Mouse (Mus musculus): ENCODE data around the gene Obscn.

Obscn gene

GRCm38 (mm10) chr11:59044703-59045330, 91.4 kb downstream of the Obscn start:
- no peak for DNase-seq

GRCm38 (mm10) chr11:59029003-59029402, 107.2 kb downstream of the Obscn start:
- no peak for DNase-seq

GRCm38 (mm10) chr11:59026411-59026810, 109.8 kb downstream of the Obscn start:
- DNase-seq = no peak

- no peak for DNase-seq
Measured at GRCm38 (mm10) chr11:59015052-59015451, 121.2 kb downstream of the Obscn start.

GRCm38 (mm10) chr11:59002327-59003079, 133.7 kb downstream of the Obscn start:
- no peak for DNase-seq

DNA sequence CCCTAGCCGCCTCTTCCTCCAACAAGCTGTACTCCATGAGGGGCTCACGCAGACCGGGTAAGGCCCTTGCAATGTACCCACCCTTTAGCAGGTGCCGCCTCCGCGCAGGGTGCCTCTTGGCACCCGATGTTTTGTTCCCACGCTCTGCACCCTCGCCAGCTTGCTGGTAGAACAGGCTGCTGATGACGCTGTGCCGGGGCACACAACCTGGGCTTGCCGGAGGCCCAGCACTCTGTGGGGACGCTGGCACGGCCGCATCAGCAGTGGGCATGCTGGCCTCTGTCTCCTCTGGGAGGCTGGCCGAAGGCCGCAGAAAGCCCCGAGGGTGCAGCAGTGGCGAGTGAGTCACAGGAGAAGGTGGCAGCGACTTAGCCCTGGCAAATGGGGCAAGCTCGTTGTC, 135.6 kb downstream of the Obscn start:
- DNase-seq = no peak

GRCm38 (mm10) chr11:58999830-59000229, 136.4 kb downstream of the Obscn start:
- DNase-seq = no peak

GRCm38 (mm10) chr11:58999158-58999557, 137.0 kb downstream of the Obscn start:
- no peak for DNase-seq

DNA sequence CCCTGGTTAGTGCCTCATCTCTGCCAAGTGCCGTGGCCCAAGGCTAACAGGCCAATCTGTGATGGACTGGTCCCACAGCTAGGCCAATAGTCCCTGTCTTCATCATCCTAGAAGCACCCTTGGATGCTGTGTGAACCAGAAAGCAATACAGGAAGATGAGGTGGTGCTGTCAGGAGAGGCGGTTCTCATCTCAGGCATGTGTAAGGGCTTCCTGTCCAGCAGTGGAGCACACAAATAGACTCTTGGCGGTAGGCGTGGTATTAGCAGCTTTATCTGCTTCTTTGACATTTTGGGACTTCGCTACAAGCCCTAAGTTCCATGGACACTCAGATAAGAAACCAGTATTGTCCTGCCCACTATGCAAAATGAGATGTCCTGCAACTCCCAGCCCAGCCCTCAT, 138.7 kb downstream of the Obscn start:
- DNase-seq = no peak

GRCm38 (mm10) chr11:58995807-58996370, 140.3 kb downstream of the Obscn start:
- no peak for DNase-seq

GRCm38 (mm10) chr11:58995061-58995806, 141.0 kb downstream of the Obscn start:
- DNase-seq = no peak

DNA sequence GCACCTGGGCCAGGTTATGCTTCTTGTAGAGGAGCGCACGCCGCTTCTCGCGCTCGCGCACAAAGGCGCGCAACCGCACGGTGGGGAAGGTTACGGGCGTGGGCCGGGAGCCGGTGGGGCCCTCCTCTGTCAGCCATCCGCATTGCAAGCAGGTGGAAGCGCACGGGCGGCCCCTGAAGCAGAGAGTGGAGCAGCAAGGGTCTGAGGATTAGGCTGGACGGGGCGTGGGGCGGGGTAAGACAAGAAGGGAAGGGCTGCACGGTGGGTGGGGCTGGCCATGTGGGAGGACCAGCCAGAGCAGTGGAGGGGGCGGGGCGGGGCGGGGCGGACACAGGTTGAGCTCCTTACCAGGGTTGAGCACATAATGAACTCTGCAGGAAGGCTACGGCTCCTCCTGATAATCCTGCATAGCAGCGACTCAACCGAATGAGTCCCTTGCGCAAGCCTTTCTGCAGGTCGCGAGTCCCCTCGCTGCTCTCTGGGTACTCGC, 141.8 kb downstream of the Obscn start:
- DNase-seq = peak; percentile 61

- no peak for DNase-seq
Measured at GRCm38 (mm10) chr11:58993091-58993670, 143.0 kb downstream of the Obscn start.

GRCm38 (mm10) chr11:58991911-58992310, 144.3 kb downstream of the Obscn start:
- no peak for DNase-seq

- peak; percentile 23 for DNase-seq
Measured at GRCm38 (mm10) chr11:58990794-58991193, 145.4 kb downstream of the Obscn start.

DNA sequence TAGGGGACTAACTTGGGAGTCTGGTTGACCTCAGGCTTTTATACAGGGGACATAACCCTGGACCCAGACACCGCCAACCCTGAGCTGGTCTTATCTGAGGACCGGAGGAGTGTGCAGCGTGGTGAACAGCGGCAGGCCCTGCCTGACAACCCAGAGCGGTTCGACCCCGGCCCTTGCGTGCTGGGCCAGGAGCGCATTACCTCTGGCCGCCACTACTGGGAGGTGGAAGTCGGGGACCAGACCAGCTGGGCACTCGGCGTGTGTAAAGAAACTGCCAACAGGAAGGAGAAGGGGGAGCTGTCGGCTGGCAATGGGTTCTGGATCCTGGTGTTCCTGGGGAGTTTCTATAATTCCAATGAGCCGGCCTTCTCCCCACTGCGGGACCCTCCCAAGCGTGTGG, 146.1 kb downstream of the Obscn start:
- no peak for DNase-seq

DNA sequence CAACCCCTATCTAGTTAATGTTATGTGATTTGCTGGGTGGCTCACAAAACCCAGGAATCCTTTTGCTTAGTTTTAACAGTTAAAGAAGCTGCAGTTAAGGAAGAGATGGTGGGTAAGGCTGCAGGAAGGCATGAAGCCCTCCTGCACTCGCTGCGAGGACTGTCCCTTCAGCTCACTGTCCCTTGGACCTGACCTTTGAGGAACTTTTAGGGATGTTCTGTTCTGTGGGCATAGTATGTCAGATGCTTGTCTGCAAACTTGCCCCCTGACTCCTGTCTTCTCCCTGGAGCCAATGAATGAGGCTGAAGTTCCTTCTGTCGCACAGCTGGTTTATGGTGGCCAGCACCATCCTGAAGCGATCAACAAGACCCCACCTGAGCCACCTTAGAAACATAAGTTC, 147.0 kb downstream of the Obscn start:
- no peak for DNase-seq

- no peak for DNase-seq
Measured at GRCm38 (mm10) chr11:58985299-58985917, 150.8 kb downstream of the Obscn start.

GRCm38 (mm10) chr11:58984657-58985056, 151.5 kb downstream of the Obscn start:
- DNase-seq = no peak

DNA sequence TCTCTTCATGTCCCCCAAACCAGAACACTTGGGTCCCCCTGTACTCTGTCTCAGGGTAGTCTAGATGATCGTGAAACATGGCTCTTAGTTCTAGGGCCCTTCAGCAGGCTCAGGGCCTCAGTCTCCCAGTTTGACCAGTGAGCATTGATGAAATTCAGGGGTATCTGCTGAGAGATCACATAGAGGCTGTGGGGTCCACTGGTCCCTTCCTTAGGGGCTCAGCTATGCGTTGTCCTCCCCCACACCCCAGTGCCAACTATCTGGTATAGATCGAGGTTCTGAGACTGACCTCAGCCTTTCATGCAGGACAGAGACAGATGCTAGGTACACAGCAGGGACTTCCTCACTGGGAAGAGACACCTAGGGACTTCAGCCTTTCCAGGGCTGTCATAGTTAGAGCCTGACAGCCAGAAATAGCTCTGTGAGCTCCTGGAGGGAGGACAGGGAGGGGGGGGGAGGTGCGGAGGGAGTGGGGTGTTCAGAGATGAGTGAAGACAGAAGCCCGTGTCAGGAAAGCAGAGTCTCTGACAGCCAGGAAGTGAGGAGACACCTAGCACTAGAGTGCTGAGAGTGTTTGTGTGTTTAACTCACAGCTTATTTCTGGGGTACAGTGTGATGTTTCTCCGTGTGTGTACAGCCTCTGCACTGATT, 152.4 kb downstream of the Obscn start:
- no peak for DNase-seq

- no peak for DNase-seq
Measured at GRCm38 (mm10) chr11:58982471-58983097, 153.6 kb downstream of the Obscn start.

Measured in right cerebral cortex, postnatal 4 days (tissue).